Mouse (Mus musculus): ENCODE data around the gene Olfr1151. TPM values are rescaled to one million over a fixed set of nuclear protein-coding genes. Genes with fewer than 3 reads are reported as not detected.

The Olfr1151 gene
- polyA plus RNA-seq, 1 experiment from 2014 or later, result not detected

Other genes starting within 250 kb of the Olfr1151 start
- not detected in 2 replicates for gene Olfr1130, start 249.7 kb upstream of the Olfr1151 start, polyA plus RNA-seq (2014; fragmentation: Nextera tagmentation; extraction: Ambion mirVana)
- not detected in 2 replicates for gene Olfr1131, start 228.8 kb upstream of the Olfr1151 start, polyA plus RNA-seq (2014; fragmentation: Nextera tagmentation; extraction: Ambion mirVana)
- not detected in 2 replicates for gene Olfr1132, start 218.3 kb upstream of the Olfr1151 start, polyA plus RNA-seq (2014; fragmentation: Nextera tagmentation; extraction: Ambion mirVana)
- gene Olfr1133, start 208.5 kb upstream of the Olfr1151 start, polyA plus RNA-seq (2014; fragmentation: Nextera tagmentation; extraction: Ambion mirVana), result not detected in 2 replicates
- not detected in 2 replicates for gene Olfr1134, start 197.4 kb upstream of the Olfr1151 start, polyA plus RNA-seq (2014; fragmentation: Nextera tagmentation; extraction: Ambion mirVana)
- gene Olfr1135, start 182.2 kb upstream of the Olfr1151 start, polyA plus RNA-seq (2014; fragmentation: Nextera tagmentation; extraction: Ambion mirVana), result not detected in 2 replicates
- not detected in 2 replicates for gene Olfr1136, start 161.9 kb upstream of the Olfr1151 start, polyA plus RNA-seq (2014; fragmentation: Nextera tagmentation; extraction: Ambion mirVana)
- not detected in 2 replicates for gene Olfr1137, start 142.7 kb upstream of the Olfr1151 start, polyA plus RNA-seq (2014; fragmentation: Nextera tagmentation; extraction: Ambion mirVana)
- not detected in 2 replicates for gene Olfr1138, start 115.9 kb upstream of the Olfr1151 start, polyA plus RNA-seq (2014; fragmentation: Nextera tagmentation; extraction: Ambion mirVana)
- gene Olfr1140, start 112.1 kb upstream of the Olfr1151 start, polyA plus RNA-seq (2014; fragmentation: Nextera tagmentation; extraction: Ambion mirVana), result not detected in 2 replicates
- not detected in 2 replicates for gene Olfr1141, start 101.9 kb upstream of the Olfr1151 start, polyA plus RNA-seq (2014; fragmentation: Nextera tagmentation; extraction: Ambion mirVana)
- gene Olfr152, start 76.4 kb upstream of the Olfr1151 start, polyA plus RNA-seq (2014; fragmentation: Nextera tagmentation; extraction: Ambion mirVana), result not detected in 2 replicates
- not detected in 2 replicates for gene Olfr1143, start 55.3 kb upstream of the Olfr1151 start, polyA plus RNA-seq (2014; fragmentation: Nextera tagmentation; extraction: Ambion mirVana)
- gene Olfr1145, start 46.0 kb upstream of the Olfr1151 start, polyA plus RNA-seq (2014; fragmentation: Nextera tagmentation; extraction: Ambion mirVana), result not detected in 2 replicates
- gene Olfr1148, start 25.3 kb upstream of the Olfr1151 start, polyA plus RNA-seq (2014; fragmentation: Nextera tagmentation; extraction: Ambion mirVana), result not detected in 2 replicates
- not detected in 2 replicates for gene Olfr1150-ps1, start 11.9 kb upstream of the Olfr1151 start, polyA plus RNA-seq (2014; fragmentation: Nextera tagmentation; extraction: Ambion mirVana)
- not detected in 2 replicates for gene Olfr1152, start 10.6 kb downstream of the Olfr1151 start, polyA plus RNA-seq (2014; fragmentation: Nextera tagmentation; extraction: Ambion mirVana)
- not detected in 2 replicates for gene Olfr1153, start 39.1 kb downstream of the Olfr1151 start, polyA plus RNA-seq (2014; fragmentation: Nextera tagmentation; extraction: Ambion mirVana)
- gene Olfr1154, start 49.3 kb downstream of the Olfr1151 start, polyA plus RNA-seq (2014; fragmentation: Nextera tagmentation; extraction: Ambion mirVana), result not detected in 2 replicates
- not detected in 2 replicates for gene Olfr1155, start 89.3 kb downstream of the Olfr1151 start, polyA plus RNA-seq (2014; fragmentation: Nextera tagmentation; extraction: Ambion mirVana)
- not detected in 2 replicates for gene Olfr1156, start 97.2 kb downstream of the Olfr1151 start, polyA plus RNA-seq (2014; fragmentation: Nextera tagmentation; extraction: Ambion mirVana)
- not detected in 2 replicates for gene Olfr1157, start 112.4 kb downstream of the Olfr1151 start, polyA plus RNA-seq (2014; fragmentation: Nextera tagmentation; extraction: Ambion mirVana)
- not detected in 2 replicates for gene Olfr74, start 118.8 kb downstream of the Olfr1151 start, polyA plus RNA-seq (2014; fragmentation: Nextera tagmentation; extraction: Ambion mirVana)
- not detected in 2 replicates for gene Olfr1158, start 134.3 kb downstream of the Olfr1151 start, polyA plus RNA-seq (2014; fragmentation: Nextera tagmentation; extraction: Ambion mirVana)
- gene Olfr1160, start 152.4 kb downstream of the Olfr1151 start, polyA plus RNA-seq (2014; fragmentation: Nextera tagmentation; extraction: Ambion mirVana), result not detected in 2 replicates
- not detected in 2 replicates for gene Olfr1161, start 166.9 kb downstream of the Olfr1151 start, polyA plus RNA-seq (2014; fragmentation: Nextera tagmentation; extraction: Ambion mirVana)
- not detected in 2 replicates for gene Olfr73, start 181.8 kb downstream of the Olfr1151 start, polyA plus RNA-seq (2014; fragmentation: Nextera tagmentation; extraction: Ambion mirVana)
- gene Olfr1162, start 195.3 kb downstream of the Olfr1151 start, polyA plus RNA-seq (2014; fragmentation: Nextera tagmentation; extraction: Ambion mirVana), result not detected in 2 replicates
- gene Olfr1163, start 216.0 kb downstream of the Olfr1151 start, polyA plus RNA-seq (2014; fragmentation: Nextera tagmentation; extraction: Ambion mirVana), result not detected in 2 replicates
- not detected in 2 replicates for gene Olfr1164, start 238.1 kb downstream of the Olfr1151 start, polyA plus RNA-seq (2014; fragmentation: Nextera tagmentation; extraction: Ambion mirVana)

Measured in heart, embryonic 11.5 days (tissue).